Mouse (Mus musculus) cerebellum, adult 9-11 months (tissue): Measurements from ENCODE around the gene Defa34.
"Not testable (repeated sequence)": the region's sequence is repeated elsewhere in the genome, so short reads cannot be mapped to it uniquely, and the experiment has no call there.

Source experiments
- DNase-seq: peaks from one replicate; pipeline ENCODE4 v3.0.0; 2022

The Defa34 gene

GRCm38 (mm10) chr8:21665497-21665896, at the start of gene Defa34:
Defa34 (plus strand) TSS chr8:21665797.
- DNase-seq, result not testable (repeated sequence)

DNA sequence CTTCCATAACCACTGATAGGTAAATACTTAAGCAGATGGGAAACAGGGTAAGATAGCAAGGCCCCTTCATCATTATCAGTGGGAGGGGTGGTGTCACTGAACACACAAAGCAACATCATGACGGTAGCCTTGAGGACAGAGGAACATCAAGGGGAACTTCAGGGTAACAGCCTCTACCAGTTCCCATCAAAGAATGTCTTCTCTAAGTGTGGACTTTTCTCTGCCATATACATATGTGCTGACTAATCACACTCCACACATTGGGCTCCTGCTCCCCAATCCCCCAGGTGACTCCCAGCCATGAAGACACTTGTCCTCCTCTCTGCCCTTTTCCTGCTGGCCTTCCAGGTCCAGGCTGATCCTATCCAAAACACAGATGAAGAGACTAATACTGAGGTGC, 47.7 kb upstream of the Defa34 start, which contains the start of gene Defa26:
Defa26 (plus strand) TSS at position 301 of the 400 bp plus-strand sequence.
- not testable (repeated sequence) for DNase-seq

DNA sequence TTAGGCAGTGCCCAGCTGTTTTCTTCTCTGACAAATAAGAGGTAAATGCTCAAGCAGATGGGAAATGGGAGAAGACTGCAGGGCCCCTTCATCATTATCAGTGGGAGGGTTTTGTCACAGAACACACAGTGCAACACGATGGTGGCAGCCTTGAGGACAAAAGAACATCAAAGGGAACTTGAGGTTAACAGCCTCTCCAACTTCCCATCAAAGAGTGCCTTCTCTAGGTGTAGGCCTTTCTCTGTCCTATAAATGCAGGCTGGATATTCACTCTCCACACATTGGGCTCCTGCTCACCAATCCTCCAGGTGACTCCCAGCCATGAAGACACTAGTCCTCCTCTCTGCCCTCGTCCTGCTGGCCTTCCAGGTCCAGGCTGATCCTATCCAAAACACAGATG, 10.1 kb upstream of the Defa34 start, which contains the start of gene Defa17:
Defa17 (plus strand) TSS at position 301 of the 400 bp plus-strand sequence.
- DNase-seq, result not testable (repeated sequence)

DNA sequence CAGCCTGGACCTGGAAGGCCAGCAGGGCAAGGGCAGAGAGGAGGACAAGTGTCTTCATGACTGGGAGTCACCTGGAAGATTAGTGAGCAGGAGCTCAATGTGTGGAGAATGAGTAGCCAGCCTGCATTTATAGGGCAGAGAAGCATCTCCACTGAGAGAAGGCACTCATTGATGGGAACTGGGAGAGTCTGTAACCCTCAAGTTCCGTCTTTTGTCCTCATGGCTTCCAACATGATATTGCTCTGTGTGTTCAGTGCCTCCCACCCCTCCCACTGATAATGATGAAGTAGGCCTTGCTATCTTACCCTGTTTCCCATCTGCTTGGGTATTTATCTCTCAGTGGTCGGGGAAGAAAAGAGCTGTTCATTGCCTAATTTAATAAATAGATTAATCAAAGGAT, 37.9 kb downstream of the Defa34 start, which contains the start of gene AY761184:
AY761184 (minus strand) TSS at position 101 of the 400 bp plus-strand sequence.
- not testable (repeated sequence) for DNase-seq
